Mouse (Mus musculus) limb, embryonic 11.5 days (tissue): ENCODE results near the gene Pdzrn3. TPM values are rescaled to one million over a fixed set of nuclear protein-coding genes. Genes with fewer than 3 reads are reported as not detected.

ENCODE experiments used
- ATAC-seq: fragments of 200-750 bp; cut with Nextera tagmentation; 2 replicates; pipeline ENCODE4 v1.8.0; 2017; ENCODE audit warnings: low read depth; ENCODE audit not compliant: insufficient number of reproducible peaks, low FRiP score, low TSS enrichment
- DNase-seq: peaks from one replicate; pipeline ENCODE4 v3.0.0-alpha.2; 2015; ENCODE audit warnings: low spot score
- H3K27ac ChIP-seq: fragments of 300-500 bp; sonication (generic); replicated peaks from 2 replicates; pipeline ENCODE4 v1.5.1; 2014; ENCODE audit warnings: low read depth, mild to moderate bottlenecking, low read length
- H3K27me3 ChIP-seq: fragments of 300-500 bp; sonication (generic); 2 replicates; pipeline ENCODE4 v1.6.1; 2014; ENCODE audit warnings: mild to moderate bottlenecking, low read length, mixed read lengths; ENCODE audit not compliant: control insufficient read depth, insufficient read depth
- H3K36me3 ChIP-seq: fragments of 300-500 bp; sonication (generic); 2 replicates; pipeline ENCODE4 v1.6.1; 2014; ENCODE audit warnings: mild to moderate bottlenecking, low read length, moderate library complexity, mixed read lengths; ENCODE audit not compliant: control insufficient read depth, insufficient read depth
- H3K4me1 ChIP-seq: fragments of 300-500 bp; sonication (generic); 2 replicates; pipeline ENCODE4 v1.6.1; 2014; ENCODE audit warnings: low read length, mixed read lengths; ENCODE audit not compliant: control insufficient read depth, insufficient read depth
- H3K4me2 ChIP-seq: fragments of 300-500 bp; sonication (generic); 2 replicates; pipeline ENCODE4 v1.6.1; 2014; ENCODE audit warnings: low read depth, mild to moderate bottlenecking, moderate library complexity; ENCODE audit not compliant: severe bottlenecking
- H3K4me3 ChIP-seq: fragments of 300-500 bp; sonication (generic); 2 replicates; pipeline ENCODE4 v1.5.1; 2014; ENCODE audit warnings: low read depth, low read length
- H3K9ac ChIP-seq: fragments of 300-500 bp; sonication (generic); 2 replicates; pipeline ENCODE4 v1.6.1; 2014; ENCODE audit warnings: mild to moderate bottlenecking, low read length
- H3K9me3 ChIP-seq: fragments of 300-500 bp; sonication (generic); 2 replicates; pipeline ENCODE4 v1.6.1; 2016; ENCODE audit warnings: low read length; ENCODE audit not compliant: control insufficient read depth
- WGBS: fragments of 180-500 bp; shearing (Covaris S2); extraction: QIAGEN DNeasy Blood & Tissue Kit; methylation state at CpG from one replicate; pipeline ENCODE4 v1.1.7; 2014; 5-methylcytosine and 5-hydroxymethylcytosine counted together
- polyA plus RNA-seq: library from polyadenylated mRNA; unstranded; fragments of >200 nt; fragmentation: Nextera tagmentation; extraction: Ambion mirVana; gene quantifications from 2 replicates; pipeline ENCODE4 v1.2.1, GENCODE M21; 2014

Pdzrn3 gene
- polyA plus RNA-seq, 1 experiment from 2014 or later: 11.1 TPM

- Histone ChIP-seq H3K4me1 (0 out of 2 replicates have a peak, but pooled peaks cover 8% of the 10 kb centered on the region), H3K4me2 (no peak overlapping the region), H3K4me3 (no peak overlapping the region), H3K9me3 (no peaks in the 10 kb centered on the region), H3K36me3 (no peaks in the 10 kb centered on the region), H3K27ac (no peak overlapping the region), H3K27me3 (no peaks in the 10 kb centered on the region), H3K9ac (no peak overlapping the region)
- DNase-seq (no peak), ATAC-seq (no peak)
- WGBS: 68% methylated on average over 7 of the region's 7 CpGs
These were observed 58.2 kb downstream of the Pdzrn3 start for GRCm38 (mm10) chr6:101319374-101319967.

- no peak overlapping the region for H3K9ac ChIP-seq
- H3K4me1 ChIP-seq: 0 out of 2 replicates have a peak, but pooled peaks cover 8% of the 10 kb centered on the region
- ATAC-seq (no peak), DNase-seq (no peak)
- 53% methylated on average over 6 of the region's 6 CpGs for WGBS
- H3K36me3 ChIP-seq: no peaks in the 10 kb centered on the region
- no peak overlapping the region for H3K4me3 ChIP-seq
- no peak overlapping the region for H3K27ac ChIP-seq
- H3K27me3 ChIP-seq: no peaks in the 10 kb centered on the region
- H3K9me3 ChIP-seq: no peaks in the 10 kb centered on the region
- no peak overlapping the region for H3K4me2 ChIP-seq
These were observed 59.2 kb downstream of the Pdzrn3 start for GRCm38 (mm10) chr6:101318530-101318929.

GRCm38 (mm10) chr6:101311446-101311845 lies 66.3 kb downstream of the Pdzrn3 start:
- Histone ChIP-seq H3K4me3 (no peak overlapping the region), H3K4me2 (no peak overlapping the region), H3K27me3 (no peaks in the 10 kb centered on the region), H3K9me3 (no peaks in the 10 kb centered on the region), H3K27ac (no peak overlapping the region), H3K36me3 (no peaks in the 10 kb centered on the region), H3K4me1 (peaks cover 14% of the 10 kb centered on the region), H3K9ac (no peak overlapping the region)
- WGBS: 58% methylated on average over 6 of the region's 6 CpGs
- ATAC-seq (no peak), DNase-seq (no peak)

- ATAC-seq (no peak), DNase-seq (no peak)
- Histone ChIP-seq H3K9me3 (no peaks in the 10 kb centered on the region), H3K27ac (no peak overlapping the region), H3K36me3 (no peaks in the 10 kb centered on the region), H3K27me3 (no peaks in the 10 kb centered on the region), H3K4me1 (peaks cover 14% of the 10 kb centered on the region), H3K4me3 (no peak overlapping the region), H3K4me2 (no peak overlapping the region), H3K9ac (no peak overlapping the region)
- WGBS: 84% methylated on average over 9 of the region's 9 CpGs
These were observed 67.2 kb downstream of the Pdzrn3 start for GRCm38 (mm10) chr6:101310491-101310890.

- no peak overlapping the region for H3K4me3 ChIP-seq
- 58% methylated on average over 11 of the region's 11 CpGs for WGBS
- no peaks in the 10 kb centered on the region for H3K9me3 ChIP-seq
- no peaks in the 10 kb centered on the region for H3K36me3 ChIP-seq
- ATAC-seq (no peak), DNase-seq (no peak)
- peaks cover 14% of the 10 kb centered on the region for H3K4me1 ChIP-seq
- no peak overlapping the region for H3K27ac ChIP-seq
- H3K27me3 ChIP-seq: no peaks in the 10 kb centered on the region
- H3K4me2 ChIP-seq: no peak overlapping the region
- no peak overlapping the region for H3K9ac ChIP-seq
These were observed 69.6 kb downstream of the Pdzrn3 start for GRCm38 (mm10) chr6:101307964-101308531.

- 28% methylated on average over 7 of the region's 7 CpGs for WGBS
- no peaks in the 10 kb centered on the region for H3K9me3 ChIP-seq
- peaks cover 14% of the 10 kb centered on the region for H3K4me1 ChIP-seq
- ATAC-seq (no peak), DNase-seq (no peak)
- H3K27me3 ChIP-seq: no peaks in the 10 kb centered on the region
- H3K27ac ChIP-seq: no peak overlapping the region
- H3K36me3 ChIP-seq: no peaks in the 10 kb centered on the region
- H3K4me3 ChIP-seq: no peak overlapping the region
- no peak overlapping the region for H3K4me2 ChIP-seq
- no peak overlapping the region for H3K9ac ChIP-seq
These were observed 70.9 kb downstream of the Pdzrn3 start for GRCm38 (mm10) chr6:101306834-101307233.

- no peak for ATAC-seq
- Histone ChIP-seq H3K9me3 (no peaks in the 10 kb centered on the region), H3K27ac (no peak overlapping the region), H3K4me2 (no peak overlapping the region), H3K27me3 (no peaks in the 10 kb centered on the region), H3K36me3 (no peaks in the 10 kb centered on the region), H3K4me1 (peaks cover 11% of the 10 kb centered on the region), H3K4me3 (no peak overlapping the region), H3K9ac (no peak overlapping the region)
- DNase-seq: no peak
- WGBS: 92% methylated on average over 6 of the region's 6 CpGs
These were observed 72.2 kb downstream of the Pdzrn3 start for GRCm38 (mm10) chr6:101305543-101305942.

DNA sequence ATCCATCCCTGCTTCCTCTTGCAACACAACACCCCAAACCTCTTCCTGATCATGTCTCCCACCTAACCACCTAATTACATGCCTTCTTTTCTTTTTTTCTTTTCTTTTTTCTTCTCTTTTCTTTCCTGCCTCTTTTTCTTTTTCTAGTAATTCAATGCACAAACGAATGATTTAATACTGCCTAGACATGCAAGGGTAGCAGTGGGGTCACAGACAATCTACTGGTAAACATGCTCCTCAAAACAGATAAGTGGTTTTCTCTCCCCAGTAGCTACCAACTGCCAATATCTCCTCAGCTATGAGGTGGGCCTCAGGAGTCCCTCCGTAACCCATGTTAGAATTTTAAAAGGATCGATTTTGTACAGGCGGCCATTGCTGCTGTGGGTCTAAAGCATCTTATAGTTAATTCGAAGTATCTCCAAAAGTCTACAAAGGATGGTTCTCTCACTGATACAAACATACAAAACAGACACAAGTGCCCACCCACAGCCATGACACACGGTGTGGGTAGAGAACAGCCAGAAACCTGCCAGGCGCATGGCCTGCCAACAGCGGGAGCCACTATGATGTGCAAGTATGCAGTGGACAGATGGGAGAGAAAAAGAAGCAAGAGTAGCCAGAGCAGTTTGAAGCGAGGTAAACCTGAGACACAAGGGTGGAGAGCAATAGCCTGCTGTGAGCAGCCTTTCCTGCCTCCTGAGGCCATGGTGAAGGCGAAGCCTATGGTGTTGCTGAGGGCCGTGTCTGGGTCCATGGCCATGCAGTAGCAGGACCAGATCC lies 73.5 kb downstream of the Pdzrn3 start:
- no peak for ATAC-seq

More for the DNA sequence above, 73.5 kb downstream of the Pdzrn3 start:
- H3K4me1 ChIP-seq: peaks cover 9% of the 10 kb centered on the region
- H3K4me3 ChIP-seq: no peak overlapping the region
- no peak overlapping the region for H3K9ac ChIP-seq
- H3K27me3 ChIP-seq: no peaks in the 10 kb centered on the region
- no peak for DNase-seq
- no peak overlapping the region for H3K4me2 ChIP-seq
- WGBS: 91% methylated on average over 11 of the region's 11 CpGs
- no peaks in the 10 kb centered on the region for H3K9me3 ChIP-seq
- no peaks in the 10 kb centered on the region for H3K36me3 ChIP-seq
- no peak overlapping the region for H3K27ac ChIP-seq
